Mouse (Mus musculus) CD4-positive, CD25-positive, alpha-beta regulatory T cell, adult 2 months (primary cell): ENCODE data around the gene Tia1.
"Not testable (repeated sequence)": the region's sequence is repeated elsewhere in the genome, so short reads cannot be mapped to it uniquely, and the experiment has no call there.

Experiments used
- DNase-seq: peaks from one replicate; pipeline ENCODE4 v3.0.0-alpha.2; 2012; ENCODE audit warnings: low read depth, low spot score

The Tia1 gene

GRCm38 (mm10) chr6:86404100-86404861 is at the start of gene Tia1:
TSS of gene Tia1 (plus strand) at chr6:86404219.
- peak; percentile 99 for DNase-seq

DNA sequence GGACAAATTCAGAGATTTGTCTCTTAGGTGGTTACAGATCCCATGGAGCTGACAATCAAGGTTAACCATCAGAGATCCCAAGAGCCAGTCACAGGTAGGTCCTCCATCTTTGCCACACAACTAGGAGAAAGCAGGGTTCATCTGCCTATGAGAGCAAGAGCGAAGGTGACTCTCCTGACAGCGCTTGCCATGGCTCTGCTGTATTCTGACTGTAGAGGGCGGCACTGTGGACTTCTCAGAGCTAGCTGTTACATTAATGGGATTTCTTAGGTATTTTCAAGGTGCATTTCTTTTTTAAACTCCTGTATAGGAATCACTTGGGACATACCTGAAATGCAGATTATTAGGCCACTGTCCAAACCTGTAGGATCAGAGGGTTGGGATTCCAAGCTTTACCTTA is 49.1 kb upstream of the Tia1 start:
- no peak for DNase-seq

GRCm38 (mm10) chr6:86356956-86357355 is 47.1 kb upstream of the Tia1 start:
- DNase-seq, result no peak

- DNase-seq, result no peak
Observed at GRCm38 (mm10) chr6:86360691-86361090, 43.3 kb upstream of the Tia1 start.

GRCm38 (mm10) chr6:86361373-86361772 is 42.6 kb upstream of the Tia1 start:
- DNase-seq, result peak; percentile 17

DNA sequence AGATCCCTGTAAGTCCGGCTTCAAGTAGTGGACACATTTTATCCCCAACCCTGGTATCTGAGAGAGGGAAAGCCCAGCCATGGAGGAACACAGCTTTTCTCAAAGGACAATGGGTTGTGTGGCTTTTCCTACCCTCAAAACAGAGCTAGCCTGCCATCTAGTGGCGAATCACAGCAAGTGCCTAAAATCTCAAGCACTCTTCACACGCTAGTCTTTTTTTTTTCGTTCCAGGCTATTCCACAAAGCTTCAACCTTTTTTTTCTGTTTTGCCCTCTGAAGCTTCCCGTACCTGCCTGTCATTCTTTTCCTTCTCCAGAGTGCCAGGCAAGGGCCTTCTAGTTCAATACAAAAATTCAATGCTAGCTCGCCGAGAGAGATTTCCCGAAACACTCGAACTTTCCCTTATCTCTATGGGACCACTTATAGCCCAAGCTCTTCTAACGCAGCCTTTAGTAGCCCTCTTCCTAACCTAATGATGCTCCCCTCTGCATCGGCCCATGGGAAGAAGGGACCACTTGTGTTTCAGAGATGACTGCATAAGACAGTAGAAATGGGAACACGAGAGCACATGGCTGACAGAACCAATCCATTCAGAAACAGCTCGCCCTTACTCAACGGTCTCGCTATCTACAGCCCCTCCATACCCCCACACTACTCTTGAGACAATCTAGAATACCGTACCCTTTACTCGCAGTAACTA is 39.4 kb upstream of the Tia1 start:
- DNase-seq, result peak; percentile 86

- DNase-seq, result peak; percentile 98
Observed at GRCm38 (mm10) chr6:86365371-86366124, 38.5 kb upstream of the Tia1 start, which contains the start of gene Fam136a. TSS of gene Fam136a (plus strand) at chr6:86365646.

DNA sequence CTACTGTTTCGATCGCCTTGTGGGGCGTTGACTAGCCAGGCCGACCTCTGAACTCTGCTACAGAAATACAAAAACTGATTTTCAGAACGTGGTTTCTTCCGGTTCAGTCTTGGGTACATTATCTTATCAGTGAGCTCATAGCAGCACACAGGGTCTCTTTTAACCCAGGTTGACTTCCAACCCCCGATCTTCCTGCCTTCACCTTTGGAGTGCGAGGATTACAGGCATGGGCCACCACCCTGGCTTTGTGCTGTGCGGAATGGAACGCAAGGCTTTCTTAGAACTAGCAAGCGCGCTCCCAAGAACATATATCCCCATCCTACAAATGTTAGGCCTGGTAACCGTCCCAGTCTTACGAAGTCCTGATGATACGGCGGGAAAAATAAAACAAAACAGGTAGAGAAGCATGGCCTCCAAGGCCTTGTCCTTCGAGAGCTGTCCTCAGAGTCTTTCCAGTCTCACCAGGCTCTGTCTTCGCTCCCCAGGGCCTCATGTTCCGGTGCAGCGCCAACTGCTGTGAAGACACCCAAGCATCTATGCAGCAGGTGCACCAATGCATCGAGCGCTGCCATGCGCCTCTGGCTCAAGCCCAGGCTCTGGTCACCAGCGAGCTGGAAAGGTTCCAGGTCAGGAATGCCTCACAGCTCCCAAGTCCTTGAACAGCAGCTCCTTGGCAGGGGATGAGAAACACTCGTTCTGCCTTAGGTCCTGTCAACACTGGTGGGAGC is 37.7 kb upstream of the Tia1 start:
- DNase-seq, result no peak

DNA sequence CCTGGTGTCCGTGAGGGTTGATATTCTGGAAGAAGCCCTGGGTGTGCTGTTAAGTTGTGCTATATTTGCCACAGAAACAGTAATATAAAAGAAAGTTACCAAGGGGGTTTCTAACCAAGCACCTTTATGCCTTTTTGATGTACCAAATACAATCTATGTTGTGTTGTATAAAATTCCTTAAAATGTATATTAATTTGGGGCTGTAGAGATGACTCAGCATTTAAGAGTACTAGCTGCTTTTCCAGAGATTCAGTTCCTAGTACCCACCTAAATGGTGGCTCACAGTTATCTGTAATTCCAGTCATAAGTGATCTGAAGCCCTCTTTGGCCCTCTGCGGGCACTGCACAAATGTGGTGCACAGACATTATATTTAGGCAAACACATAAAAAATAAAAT is 37.2 kb upstream of the Tia1 start:
- no peak for DNase-seq

GRCm38 (mm10) chr6:86368479-86368878 is 35.5 kb upstream of the Tia1 start:
- no peak for DNase-seq

GRCm38 (mm10) chr6:86370093-86370713 is 33.8 kb upstream of the Tia1 start:
- peak; percentile 72 for DNase-seq

GRCm38 (mm10) chr6:86370764-86371339 is 33.2 kb upstream of the Tia1 start, which contains the start of gene Snrpg:
TSS of gene Snrpg (plus strand) at chr6:86371304.
- no peak for DNase-seq

GRCm38 (mm10) chr6:86371340-86371911 is 32.6 kb upstream of the Tia1 start:
- DNase-seq, result peak; percentile 97

- peak; percentile 18 for DNase-seq
Observed at GRCm38 (mm10) chr6:86371950-86372516, 32.0 kb upstream of the Tia1 start.

DNA sequence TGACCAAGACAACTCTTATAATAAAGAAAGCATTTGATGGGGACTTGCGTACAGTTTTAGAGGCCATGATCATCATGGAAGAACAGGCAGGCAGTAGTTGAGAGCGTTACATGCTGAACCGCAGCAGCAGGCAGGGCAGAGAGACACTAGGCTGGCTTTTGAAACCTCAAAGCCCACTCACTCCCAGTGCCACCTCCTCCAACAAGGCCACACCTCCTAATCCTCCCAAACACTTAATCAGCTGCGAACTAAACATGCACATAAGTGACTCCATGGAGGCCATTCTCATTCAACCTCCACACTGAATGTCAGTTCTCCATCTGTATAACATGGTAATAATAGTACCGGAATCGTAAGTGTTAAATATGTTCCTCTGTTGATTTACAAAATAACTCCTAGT is 30.5 kb upstream of the Tia1 start:
- no peak for DNase-seq

DNA sequence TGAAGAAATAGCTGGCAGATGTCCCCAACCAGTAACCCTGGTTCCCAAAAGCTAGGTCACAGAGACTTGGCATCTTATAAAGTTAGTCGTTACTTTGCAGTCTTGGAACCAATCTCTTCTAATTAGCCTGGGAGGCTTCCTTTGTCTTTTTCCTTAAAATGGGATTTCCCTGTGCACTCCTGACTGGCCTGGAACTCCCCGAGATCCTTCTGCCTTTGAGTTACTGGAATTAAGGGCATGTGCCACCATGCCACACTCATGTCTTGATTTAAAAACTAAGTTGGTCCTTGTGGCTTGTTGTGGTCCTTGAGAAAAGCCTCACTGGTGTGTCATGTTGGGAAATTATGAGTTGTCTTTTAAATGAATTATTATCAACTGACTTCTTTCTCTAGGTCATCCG is 25.7 kb upstream of the Tia1 start:
- DNase-seq, result no peak

DNA sequence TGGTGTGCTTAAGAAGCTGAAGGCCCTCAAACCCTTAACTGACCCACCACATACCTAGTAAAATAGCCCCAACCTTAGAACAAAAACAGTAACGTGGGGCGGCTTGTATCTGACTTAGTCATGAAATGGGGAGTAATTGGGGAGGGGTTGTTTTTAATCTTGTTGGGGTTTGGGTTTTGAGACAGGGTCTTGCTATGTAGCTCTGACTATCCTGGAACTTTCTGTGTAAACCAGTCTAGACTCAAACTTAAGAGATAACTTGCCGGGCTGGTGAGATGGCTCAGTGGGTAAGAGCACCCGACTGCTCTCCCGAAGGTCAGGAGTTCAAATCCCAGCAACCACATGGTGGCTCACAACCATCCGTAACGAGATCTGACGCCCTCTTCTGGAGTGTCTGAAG is 23.9 kb upstream of the Tia1 start:
- DNase-seq, result not testable (repeated sequence)

DNA sequence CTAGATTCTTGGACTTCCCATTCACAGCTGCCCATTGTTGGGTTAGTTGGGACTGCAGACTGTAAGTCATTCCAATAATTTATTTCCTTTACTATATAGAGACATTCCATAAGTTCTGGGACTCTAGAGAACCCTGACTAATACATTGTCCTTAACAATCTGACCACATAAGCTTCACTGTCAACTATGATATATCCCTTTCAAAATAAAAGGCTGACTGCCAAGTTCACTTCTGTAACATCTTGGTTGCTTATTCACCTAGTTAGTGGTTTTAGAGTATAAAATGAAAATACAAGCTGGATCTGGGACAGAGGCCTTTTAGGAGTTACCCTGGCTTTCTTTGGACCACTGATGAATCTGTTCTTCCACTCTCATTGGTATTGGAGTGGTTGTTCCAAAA is 21.5 kb upstream of the Tia1 start:
- DNase-seq, result no peak

- DNase-seq, result no peak
Observed at GRCm38 (mm10) chr6:86383370-86383769, 20.6 kb upstream of the Tia1 start.

- DNase-seq, result no peak
Observed at GRCm38 (mm10) chr6:86384692-86385091, 19.3 kb upstream of the Tia1 start.
